Mouse (Mus musculus) olfactory bulb, adult 2 months (tissue): ENCODE data around the gene Lypla2. TPM values are rescaled to one million over a fixed set of nuclear protein-coding genes. Genes with fewer than 3 reads are reported as not detected.

Experiments
- H3K27ac ChIP-seq: fragments of 200-500 bp; 2 replicates; pipeline ENCODE4 v1.5.1; 2012; ENCODE audit warnings: low read depth, low read length; ENCODE audit not compliant: insufficient read depth
- H3K4me1 ChIP-seq: fragments of 200-500 bp; 2 replicates; pipeline ENCODE4 v1.6.1; 2012; ENCODE audit warnings: low read length; ENCODE audit not compliant: control insufficient read depth, insufficient read depth
- H3K4me3 ChIP-seq: fragments of 200-500 bp; 2 replicates; pipeline ENCODE4 v1.5.1; 2012; ENCODE audit warnings: mild to moderate bottlenecking, low read depth, low read length, moderate library complexity; ENCODE audit not compliant: insufficient read depth
- CTCF ChIP-seq: fragments of 200-500 bp; IDR thresholded peaks from 2 replicates; pipeline ENCODE4 v1.5.1; 2012; ENCODE audit warnings: low read depth, mild to moderate bottlenecking, low read length, moderate library complexity; ENCODE audit not compliant: insufficient read depth
- POLR2A ChIP-seq: fragments of 200-500 bp; IDR thresholded peaks from 2 replicates; pipeline ENCODE4 v1.6.1; 2012; ENCODE audit warnings: mild to moderate bottlenecking, low read depth, low read length, moderate library complexity; ENCODE audit not compliant: insufficient read depth
- WGBS: fragments of 180-500 bp; shearing (Covaris S2); methylation state at CpG from one replicate; pipeline ENCODE4 v1.1.7; 2018; 5-methylcytosine and 5-hydroxymethylcytosine counted together
- polyA plus RNA-seq: library from polyadenylated mRNA; stranded (reverse); fragments of >200 nt; gene quantifications from 2 replicates; pipeline ENCODE4 v1.2.4, GENCODE M21; 2012; ENCODE audit warnings: low replicate concordance; ENCODE audit not compliant: missing spikeins, insufficient read depth, insufficient read length

Lypla2 gene
- not detected in 2 replicates for polyA plus RNA-seq

DNA sequence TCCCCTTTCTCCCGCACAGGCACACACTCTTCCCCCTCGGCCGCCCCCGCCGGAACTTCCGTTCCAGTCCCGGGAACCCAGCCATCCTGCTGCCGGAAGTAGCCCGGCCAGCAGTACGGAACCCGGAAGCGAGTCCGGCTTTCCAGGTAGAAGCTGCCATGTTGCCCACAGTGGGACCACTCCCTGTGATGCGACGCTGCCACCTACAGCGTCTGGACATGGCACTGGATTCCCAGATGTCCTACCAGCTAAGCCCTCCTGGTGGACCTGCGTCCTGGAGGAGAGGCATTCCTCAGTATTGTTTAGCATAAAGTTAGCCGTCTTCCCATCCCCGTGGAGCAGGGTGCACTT, at the start of gene Lypla2:
Gene Lypla2, minus strand, starts transcription at position 71 of the 351 bp plus-strand sequence.
- peaks cover 20% of the 10 kb centered on the region for H3K4me1 ChIP-seq
- 1% methylated on average over 19 of the region's 19 CpGs for WGBS
- H3K4me3 ChIP-seq = peak within 1 kb of the TSS; percentile 84
- TF ChIP-seq CTCF (no peak), POLR2A (peak; percentile 76; the same call in 1 of the 2 replicates)
- peak within 1 kb of the TSS; percentile 64 for H3K27ac ChIP-seq

DNA sequence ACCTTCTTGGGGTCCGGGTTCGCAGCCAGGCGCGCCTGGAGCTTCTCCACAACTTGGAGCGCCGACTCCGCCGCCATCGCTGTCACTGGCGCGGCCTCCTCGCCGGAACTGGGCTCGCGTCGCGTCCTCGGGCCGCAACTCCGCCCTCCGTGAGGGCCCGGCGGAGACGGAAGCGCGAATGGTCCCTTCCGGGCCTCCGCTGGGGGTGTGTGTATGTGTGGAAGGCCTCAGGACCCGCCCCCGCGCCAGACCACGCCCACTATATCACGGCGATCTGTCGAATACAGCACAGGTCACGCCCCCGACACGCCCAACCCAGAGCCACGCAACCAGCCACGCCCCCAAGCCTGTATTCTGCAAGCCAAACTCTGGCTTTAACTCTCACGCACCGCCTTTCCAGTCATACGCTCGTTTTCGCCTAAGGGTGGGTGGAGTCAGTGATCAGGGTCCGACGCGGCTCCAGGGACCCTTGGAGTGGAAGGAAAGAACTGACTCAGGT, 49.2 kb upstream of the Lypla2 start, which contains the start of gene Eloa:
Gene Eloa, minus strand, starts transcription at position 215 of the 499 bp plus-strand sequence.
- under 1% methylated on average over 48 of the region's 48 CpGs for WGBS
- TF ChIP-seq POLR2A (peak; percentile 83), CTCF (no peak)
- Histone ChIP-seq H3K27ac (no peak within 1 kb of the TSS), H3K4me3 (peak within 1 kb of the TSS; percentile 92), H3K4me1 (peaks cover 2% of the 10 kb centered on the region; the same call in 1 of the 2 replicates)

DNA sequence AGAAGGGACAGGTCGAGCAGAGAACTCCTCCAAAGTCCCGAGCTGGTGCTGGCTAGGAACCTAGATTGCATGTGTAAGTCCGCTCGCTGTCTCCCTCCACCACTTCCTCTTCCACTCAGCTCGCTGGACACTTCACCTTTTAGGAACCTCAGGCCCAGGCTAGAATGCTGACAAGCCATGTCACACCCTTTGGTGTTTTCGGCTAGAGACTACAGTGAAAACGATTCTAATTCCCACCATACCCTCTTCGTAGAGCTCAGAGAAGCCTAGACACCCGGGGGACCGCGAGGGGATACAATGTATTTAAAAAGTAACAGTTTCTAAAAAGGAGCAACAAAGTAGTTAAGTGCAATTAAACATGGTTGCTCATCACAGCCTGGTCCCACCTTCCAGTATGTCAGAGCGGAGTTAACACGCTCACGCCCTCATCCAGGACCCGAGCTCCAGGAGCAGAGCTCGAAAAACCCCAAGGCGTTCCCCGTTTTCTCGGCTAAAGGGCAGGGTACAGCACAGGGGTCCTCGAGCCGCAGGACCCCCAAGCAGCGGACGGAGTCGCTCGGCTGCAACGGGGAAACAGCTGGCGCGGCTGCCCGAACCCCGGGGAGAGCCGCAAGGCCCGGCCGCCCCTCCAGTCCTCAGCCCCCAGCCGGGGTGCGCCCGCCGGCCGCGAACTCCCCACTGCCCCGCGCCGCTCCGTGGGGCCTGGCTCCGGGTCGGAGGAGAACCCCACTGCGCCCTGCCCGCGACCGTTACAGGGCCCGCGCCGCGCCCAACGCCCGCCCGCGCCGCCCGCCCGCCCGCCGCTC, 48.5 kb upstream of the Lypla2 start:
- Histone ChIP-seq H3K4me1 (peaks cover 2% of the 10 kb centered on the region; the same call in 1 of the 2 replicates), H3K27ac (no peak overlapping the region), H3K4me3 (peak overlapping the region; percentile 92)
- TF ChIP-seq CTCF = no peak
- TF ChIP-seq POLR2A = no peak
- 1% methylated on average over 61 of the region's 62 CpGs for WGBS

DNA sequence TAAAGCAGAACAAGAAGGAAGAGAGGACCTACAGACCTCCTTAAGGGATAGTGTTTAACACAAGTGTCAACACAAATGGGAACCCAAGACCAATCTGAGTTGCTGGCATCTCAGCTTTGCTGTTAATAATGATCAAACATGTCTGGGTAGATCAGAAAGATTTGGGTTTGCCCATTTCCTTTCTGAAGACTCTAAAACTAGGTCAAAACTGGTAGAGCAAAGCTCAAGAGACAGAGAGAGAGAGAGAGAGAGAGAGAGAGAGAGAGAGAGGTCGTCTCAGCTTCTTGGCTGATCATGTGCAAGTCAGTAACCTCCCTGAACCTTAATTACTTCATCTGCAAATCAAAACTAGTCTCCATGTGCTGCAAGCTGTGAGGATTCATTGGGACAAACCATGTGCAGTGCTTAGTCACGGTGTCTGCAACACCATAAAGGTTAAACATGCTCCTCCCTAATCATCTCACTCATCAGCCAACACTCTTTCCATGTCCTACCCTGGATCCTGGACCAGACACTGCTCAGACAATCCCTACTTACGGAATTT, 43.7 kb upstream of the Lypla2 start:
- Histone ChIP-seq H3K27ac (no peak overlapping the region), H3K4me3 (no peak overlapping the region), H3K4me1 (peaks cover 2% of the 10 kb centered on the region; the same call in 1 of the 2 replicates)
- TF ChIP-seq CTCF (no peak), POLR2A (no peak)
- 67% methylated on average over 3 of the region's 3 CpGs for WGBS

DNA sequence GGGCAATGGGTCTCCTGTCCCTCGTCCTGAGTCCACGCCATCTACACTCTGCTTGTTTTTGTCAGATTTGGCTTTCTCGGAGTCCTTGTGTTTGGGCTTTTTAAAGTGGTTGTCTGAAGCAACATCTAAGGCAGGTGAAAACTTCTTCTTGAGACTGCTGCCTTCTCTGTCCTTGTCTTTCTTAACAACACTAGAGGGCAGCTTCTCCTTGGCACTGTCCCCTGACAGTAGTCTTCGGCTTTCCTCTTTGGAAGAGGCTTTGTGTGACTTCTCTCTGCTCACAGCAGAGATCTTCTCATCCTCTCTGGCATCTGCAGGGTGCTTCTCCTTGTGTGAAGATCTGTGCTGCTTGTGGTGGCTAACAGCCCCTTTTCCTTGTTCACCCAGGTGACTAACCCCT, 38.2 kb upstream of the Lypla2 start:
- TF ChIP-seq POLR2A (no peak), CTCF (no peak)
- WGBS = 89% methylated on average over 4 of the region's 4 CpGs
- H3K27ac ChIP-seq = no peak overlapping the region
- H3K4me1 ChIP-seq = no peaks in the 10 kb centered on the region
- H3K4me3 ChIP-seq = no peak overlapping the region

DNA sequence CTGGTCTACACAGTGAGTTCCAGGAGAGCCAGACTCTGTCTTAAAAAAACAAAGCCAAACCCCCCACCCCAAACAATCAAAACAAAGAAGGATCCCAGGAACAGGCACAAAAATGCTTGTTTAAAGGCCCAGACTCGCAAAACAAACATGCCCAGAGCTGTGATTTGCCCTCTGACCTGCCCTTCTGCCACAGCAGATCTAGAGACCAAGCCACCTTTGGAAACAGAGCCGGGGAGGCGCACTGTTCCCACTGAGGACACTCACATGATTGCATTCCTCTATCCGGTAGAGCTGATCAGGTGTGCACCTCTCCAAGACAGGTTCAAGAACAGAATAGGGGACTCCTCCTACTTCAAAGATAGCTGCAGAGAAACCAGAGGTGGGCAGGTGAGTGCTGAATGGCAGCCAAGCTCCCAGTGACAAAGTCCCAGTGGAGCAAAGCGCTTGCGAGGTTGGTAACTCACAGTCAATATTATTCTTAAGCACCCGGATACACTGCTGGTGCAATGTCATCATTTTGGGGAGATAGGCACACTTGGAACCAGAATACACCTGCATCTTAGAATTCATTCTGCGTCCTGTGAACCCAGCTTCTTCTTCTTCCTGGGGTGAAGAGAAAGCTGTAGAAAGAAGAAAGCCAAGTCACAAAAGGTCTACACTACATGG, 36.5 kb upstream of the Lypla2 start:
- WGBS = 93% methylated on average over 8 of the region's 8 CpGs
- no peak for TF ChIP-seq POLR2A
- Histone ChIP-seq H3K4me3 (no peak overlapping the region), H3K4me1 (no peaks in the 10 kb centered on the region), H3K27ac (no peak overlapping the region)

DNA sequence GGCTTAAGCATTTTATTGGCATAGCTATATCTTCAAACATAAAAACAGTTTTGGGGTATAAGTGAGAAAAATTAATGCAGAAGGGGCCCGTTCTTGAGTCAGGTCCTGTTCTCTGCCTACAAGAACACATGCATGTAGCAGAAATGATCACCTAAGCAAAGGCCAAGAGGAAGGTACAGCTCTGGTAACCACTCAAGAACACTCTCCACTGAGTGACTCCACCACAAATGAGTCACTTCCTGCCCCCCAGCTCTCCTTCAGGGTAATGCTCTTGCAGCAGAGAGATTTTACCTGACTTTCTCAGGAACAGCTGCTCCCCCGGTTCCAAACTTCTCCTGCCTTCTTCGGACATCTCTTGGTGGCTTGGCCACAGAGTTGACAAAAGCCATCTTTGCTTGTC, 34.4 kb upstream of the Lypla2 start:
- 93% methylated on average over 3 of the region's 3 CpGs for WGBS
- no peaks in the 10 kb centered on the region for H3K4me1 ChIP-seq
- TF ChIP-seq CTCF = no peak
- no peak for TF ChIP-seq POLR2A

DNA sequence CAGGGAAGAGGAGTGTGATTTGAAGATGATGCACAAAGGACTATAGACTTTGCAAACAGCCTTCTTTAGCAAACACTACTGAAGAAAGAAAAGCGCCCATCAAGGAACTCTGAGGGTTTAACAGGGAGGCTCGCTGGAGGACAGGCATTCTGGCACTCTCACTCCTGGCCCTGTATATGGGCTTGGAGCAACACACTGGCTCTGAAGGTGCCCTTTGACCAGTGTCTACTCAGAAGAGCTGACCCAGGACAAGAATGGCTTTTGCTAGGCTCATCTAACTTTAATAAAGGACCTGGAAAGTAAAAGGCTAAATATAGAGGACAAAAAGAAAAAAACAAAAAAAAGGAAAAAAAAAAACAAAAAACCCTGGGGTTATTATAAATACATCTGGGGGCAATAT, 32.5 kb upstream of the Lypla2 start:
- Histone ChIP-seq H3K4me3 (no peak overlapping the region), H3K27ac (no peak overlapping the region), H3K4me1 (no peaks in the 10 kb centered on the region)
- 96% methylated on average over 2 of the region's 2 CpGs for WGBS
- TF ChIP-seq CTCF = no peak
- TF ChIP-seq POLR2A = no peak

More for the DNA sequence above, 34.4 kb upstream of the Lypla2 start:
- Histone ChIP-seq H3K4me3 (no peak overlapping the region), H3K27ac (no peak overlapping the region)
